Mouse (Mus musculus): Measurements from ENCODE around the gene Zswim4.

Gene Zswim4

GRCm38 (mm10) chr8:84236410-84236997, 351 bp downstream of the Zswim4 start:
- H3K4me1 ChIP-seq (replicated peaks; ENCODE audit: low read depth, low read length): peaks cover 58% of the 10 kb centered on the region
- H3K4me3 ChIP-seq (replicated peaks; ENCODE audit: low read length): peak overlapping the region; percentile 88
- H3K27me3 ChIP-seq (ENCODE audit: insufficient read depth, low read length): no peaks in the 10 kb centered on the region
- H3K9me3 ChIP-seq (ENCODE audit: low read length): no peaks in the 10 kb centered on the region
- H3K36me3 ChIP-seq (ENCODE audit: insufficient read depth, low read length): peaks cover 40% of the 10 kb centered on the region
- TF ChIP-seq NANOG (IDR thresholded peaks at IDR 0.05; ENCODE audit: borderline replicate concordance, low read length) (no peak), POU5F1 (IDR thresholded peaks at IDR 0.05; ENCODE audit: borderline replicate concordance, low read length) (no peak), CTCF (conservative IDR thresholded peaks at IDR 0.05; ENCODE audit: low read length) (no peak)

DNA sequence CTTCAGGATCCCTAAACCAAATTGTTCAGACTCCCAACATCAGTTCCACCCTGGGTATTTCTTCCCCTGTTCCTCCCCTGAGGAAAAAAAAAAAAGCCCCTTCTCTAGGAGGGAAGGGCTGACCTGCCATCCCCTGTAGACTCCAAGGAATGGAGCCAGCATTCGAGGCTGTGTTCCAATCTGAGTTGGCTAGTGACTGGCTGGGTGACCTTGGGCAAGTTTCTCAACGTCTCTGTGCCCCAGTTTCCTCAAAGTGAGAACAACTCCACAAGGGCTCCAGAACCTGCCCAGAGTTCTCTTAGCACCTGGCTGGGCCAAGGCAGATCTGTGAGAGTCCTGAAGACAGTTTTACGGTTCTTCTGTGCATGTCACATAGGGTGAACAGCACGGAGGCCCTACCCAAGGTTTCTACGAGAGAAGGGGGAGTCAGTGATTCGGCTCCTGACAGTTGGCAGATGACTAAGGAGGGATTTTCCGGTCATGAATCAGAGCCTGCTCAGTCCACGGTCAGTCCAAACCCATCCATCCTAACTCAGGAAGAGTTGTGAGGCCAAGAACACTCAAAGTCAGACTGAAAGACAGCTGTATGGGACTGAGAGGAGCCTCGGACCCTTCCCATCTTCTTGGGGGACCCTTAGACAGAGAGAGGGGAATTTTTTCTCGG, 977 bp downstream of the Zswim4 start:
- TF ChIP-seq POU5F1 (IDR thresholded peaks at IDR 0.05; ENCODE audit: borderline replicate concordance, low read length): no peak
- TF ChIP-seq CTCF (conservative IDR thresholded peaks at IDR 0.05; ENCODE audit: low read length): no peak
- no peak for TF ChIP-seq NANOG (IDR thresholded peaks at IDR 0.05; ENCODE audit: borderline replicate concordance, low read length)
- Histone ChIP-seq H3K9me3 (ENCODE audit: low read length) (no peaks in the 10 kb centered on the region), H3K4me3 (replicated peaks; ENCODE audit: low read length) (peak overlapping the region; percentile 88), H3K36me3 (ENCODE audit: insufficient read depth, low read length) (peaks cover 41% of the 10 kb centered on the region), H3K4me1 (replicated peaks; ENCODE audit: low read depth, low read length) (peaks cover 55% of the 10 kb centered on the region), H3K27me3 (ENCODE audit: insufficient read depth, low read length) (no peaks in the 10 kb centered on the region)

- Histone ChIP-seq H3K36me3 (ENCODE audit: insufficient read depth, low read length) (peaks cover 67% of the 10 kb centered on the region), H3K4me3 (replicated peaks; ENCODE audit: low read length) (no peak overlapping the region)
Measured at GRCm38 (mm10) chr8:84233055-84233454, 3.8 kb downstream of the Zswim4 start.

DNA sequence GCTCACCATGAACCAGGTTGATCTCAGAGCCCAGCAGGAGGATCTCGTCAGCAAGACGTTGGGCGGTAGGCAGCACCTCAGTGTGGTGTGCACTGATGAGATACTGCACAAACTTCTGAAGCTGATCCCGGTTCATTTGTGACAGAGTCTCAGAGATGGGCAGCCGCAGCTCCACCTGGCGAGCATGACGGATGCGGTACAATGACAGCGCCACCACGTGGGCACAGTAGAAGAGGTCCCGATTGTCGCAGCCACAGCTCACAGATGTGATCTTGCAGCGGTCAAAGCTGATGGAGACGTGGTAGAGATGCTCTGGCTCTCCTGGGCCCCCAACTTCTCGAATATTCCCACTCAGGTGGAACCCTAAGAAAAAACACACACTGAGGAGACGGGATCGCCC, 6.1 kb downstream of the Zswim4 start:
- Histone ChIP-seq H3K27me3 (ENCODE audit: insufficient read depth, low read length) (no peaks in the 10 kb centered on the region), H3K4me1 (replicated peaks; ENCODE audit: low read depth, low read length) (peaks cover 27% of the 10 kb centered on the region), H3K4me3 (replicated peaks; ENCODE audit: low read length) (no peak overlapping the region), H3K9me3 (ENCODE audit: low read length) (no peaks in the 10 kb centered on the region), H3K36me3 (ENCODE audit: insufficient read depth, low read length) (peaks cover 90% of the 10 kb centered on the region)
- TF ChIP-seq POU5F1 (IDR thresholded peaks at IDR 0.05; ENCODE audit: borderline replicate concordance, low read length) (no peak), NANOG (IDR thresholded peaks at IDR 0.05; ENCODE audit: borderline replicate concordance, low read length) (no peak), CTCF (conservative IDR thresholded peaks at IDR 0.05; ENCODE audit: low read length) (peak; percentile 52)

More at GRCm38 (mm10) chr8:84233055-84233454, 3.8 kb downstream of the Zswim4 start:
- no peak for TF ChIP-seq NANOG (IDR thresholded peaks at IDR 0.05; ENCODE audit: borderline replicate concordance, low read length)
- no peak for TF ChIP-seq CTCF (conservative IDR thresholded peaks at IDR 0.05; ENCODE audit: low read length)
- TF ChIP-seq POU5F1 (IDR thresholded peaks at IDR 0.05; ENCODE audit: borderline replicate concordance, low read length): no peak
- H3K9me3 ChIP-seq (ENCODE audit: low read length): no peaks in the 10 kb centered on the region
- H3K4me1 ChIP-seq (replicated peaks; ENCODE audit: low read depth, low read length): peaks cover 39% of the 10 kb centered on the region
- no peaks in the 10 kb centered on the region for H3K27me3 ChIP-seq (ENCODE audit: insufficient read depth, low read length)

- H3K9me3 ChIP-seq (ENCODE audit: low read length): no peaks in the 10 kb centered on the region
- H3K4me3 ChIP-seq (replicated peaks; ENCODE audit: low read length): peak overlapping the region; percentile 77
- TF ChIP-seq POU5F1 (IDR thresholded peaks at IDR 0.05; ENCODE audit: borderline replicate concordance, low read length) (no peak), CTCF (conservative IDR thresholded peaks at IDR 0.05; ENCODE audit: low read length) (no peak), NANOG (IDR thresholded peaks at IDR 0.05; ENCODE audit: borderline replicate concordance, low read length) (no peak)
- no peaks in the 10 kb centered on the region for H3K27me3 ChIP-seq (ENCODE audit: insufficient read depth, low read length)
- H3K4me1 ChIP-seq (replicated peaks; ENCODE audit: low read depth, low read length): peaks cover 30% of the 10 kb centered on the region
- peaks cover 89% of the 10 kb centered on the region for H3K36me3 ChIP-seq (ENCODE audit: insufficient read depth, low read length)
Measured at GRCm38 (mm10) chr8:84223322-84224029, 13.4 kb downstream of the Zswim4 start.

DNA sequence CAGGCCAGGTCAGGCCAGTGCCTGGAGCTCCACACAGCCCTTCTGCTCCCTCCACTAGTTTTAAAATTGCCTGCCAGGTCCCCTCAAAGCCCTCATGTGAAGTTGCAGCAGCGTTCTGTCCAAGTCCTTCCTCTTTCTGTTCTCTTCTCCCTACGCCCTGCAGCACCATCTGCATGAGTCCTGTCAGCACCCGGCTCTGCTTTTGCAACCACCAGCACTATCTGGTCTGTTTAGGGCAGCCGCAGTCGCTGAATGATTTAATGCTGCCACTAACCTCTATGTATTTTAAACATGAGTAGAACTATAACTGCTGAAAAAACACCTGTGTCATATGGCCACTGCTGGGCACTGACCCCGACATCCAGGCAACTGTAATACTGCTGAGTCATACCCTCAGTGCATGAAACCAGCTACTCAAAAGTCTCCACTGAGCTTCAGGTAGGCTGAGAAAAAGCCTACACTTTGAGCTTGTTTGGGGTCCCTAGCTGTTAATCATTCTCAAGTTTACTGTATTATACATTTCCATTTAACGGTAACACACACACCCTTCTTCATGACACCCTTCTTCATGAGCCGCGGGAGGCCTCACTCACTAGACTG, 14.2 kb downstream of the Zswim4 start:
- peaks cover 89% of the 10 kb centered on the region for H3K36me3 ChIP-seq (ENCODE audit: insufficient read depth, low read length)
- no peak for TF ChIP-seq NANOG (IDR thresholded peaks at IDR 0.05; ENCODE audit: borderline replicate concordance, low read length)
- no peak for TF ChIP-seq POU5F1 (IDR thresholded peaks at IDR 0.05; ENCODE audit: borderline replicate concordance, low read length)
- no peak for TF ChIP-seq CTCF (conservative IDR thresholded peaks at IDR 0.05; ENCODE audit: low read length)

GRCm38 (mm10) chr8:84220105-84220504, 16.8 kb downstream of the Zswim4 start:
- TF ChIP-seq POU5F1 (IDR thresholded peaks at IDR 0.05; ENCODE audit: borderline replicate concordance, low read length) (no peak), CTCF (conservative IDR thresholded peaks at IDR 0.05; ENCODE audit: low read length) (no peak)
- Histone ChIP-seq H3K36me3 (ENCODE audit: insufficient read depth, low read length) (peaks cover 87% of the 10 kb centered on the region), H3K27me3 (ENCODE audit: insufficient read depth, low read length) (no peaks in the 10 kb centered on the region), H3K4me3 (replicated peaks; ENCODE audit: low read length) (no peak overlapping the region), H3K4me1 (replicated peaks; ENCODE audit: low read depth, low read length) (peaks cover 30% of the 10 kb centered on the region), H3K9me3 (ENCODE audit: low read length) (no peaks in the 10 kb centered on the region)

More for the DNA sequence above, 14.2 kb downstream of the Zswim4 start:
- H3K4me1 ChIP-seq (replicated peaks; ENCODE audit: low read depth, low read length): peaks cover 30% of the 10 kb centered on the region
- H3K4me3 ChIP-seq (replicated peaks; ENCODE audit: low read length): peak overlapping the region; percentile 77
- H3K9me3 ChIP-seq (ENCODE audit: low read length): no peaks in the 10 kb centered on the region
- H3K27me3 ChIP-seq (ENCODE audit: insufficient read depth, low read length): no peaks in the 10 kb centered on the region

GRCm38 (mm10) chr8:84218143-84218542, 18.7 kb downstream of the Zswim4 start:
- Histone ChIP-seq H3K9me3 (ENCODE audit: low read length) (no peaks in the 10 kb centered on the region), H3K36me3 (ENCODE audit: insufficient read depth, low read length) (peaks cover 91% of the 10 kb centered on the region), H3K27me3 (ENCODE audit: insufficient read depth, low read length) (no peaks in the 10 kb centered on the region), H3K4me1 (replicated peaks; ENCODE audit: low read depth, low read length) (peaks cover 22% of the 10 kb centered on the region), H3K4me3 (replicated peaks; ENCODE audit: low read length) (no peak overlapping the region)
- TF ChIP-seq CTCF (conservative IDR thresholded peaks at IDR 0.05; ENCODE audit: low read length): no peak
- no peak for TF ChIP-seq NANOG (IDR thresholded peaks at IDR 0.05; ENCODE audit: borderline replicate concordance, low read length)
- no peak for TF ChIP-seq POU5F1 (IDR thresholded peaks at IDR 0.05; ENCODE audit: borderline replicate concordance, low read length)
